Mouse (Mus musculus) lung, adult 2 months (tissue): ENCODE results near the gene Gmds. TPM values are rescaled to one million over a fixed set of nuclear protein-coding genes. Genes with fewer than 3 reads are reported as not detected.

ENCODE experiments used
- DNase-seq: peaks from one replicate; pipeline ENCODE4 v3.0.0; 2022
- H3K4me1 ChIP-seq: fragments of 200-500 bp; 2 replicates; pipeline ENCODE4 v1.6.1; 2011; ENCODE audit warnings: low read length; ENCODE audit not compliant: control insufficient read depth, insufficient read depth
- H3K4me3 ChIP-seq: fragments of 200-500 bp; replicated peaks from 2 replicates; pipeline ENCODE3; 2011; ENCODE audit warnings: low read depth, mild to moderate bottlenecking, control low read depth, low read length; ENCODE audit errors: extremely low read depth
- CTCF ChIP-seq: fragments of 200-500 bp; IDR thresholded peaks from 2 replicates; pipeline ENCODE4 v1.5.1; 2011; ENCODE audit warnings: mild to moderate bottlenecking, low read length, control low read depth; ENCODE audit not compliant: insufficient read depth
- POLR2A ChIP-seq: fragments of 200-500 bp; IDR thresholded peaks from 2 replicates; pipeline ENCODE4 v1.6.1; 2011; ENCODE audit warnings: low read depth, mild to moderate bottlenecking, control low read depth, low read length, borderline replicate concordance; ENCODE audit errors: extremely low read depth
- WGBS: fragments of 180-500 bp; shearing (Covaris S2); methylation state at CpG from one replicate; pipeline ENCODE4 v1.1.7; 2018; 5-methylcytosine and 5-hydroxymethylcytosine counted together
- polyA plus RNA-seq: library from polyadenylated mRNA; depleted of rRNA; stranded (reverse); fragments of >200 nt; gene quantifications from 2 replicates; pipeline ENCODE4 v1.2.3, GENCODE M21; 2012

Gene Gmds
- polyA plus RNA-seq, 1 experiment, result 16.0 TPM

GRCm38 (mm10) chr13:32115468-32115867, 223.1 kb downstream of the Gmds start:
- H3K4me1 ChIP-seq, result no peaks in the 10 kb centered on the region
- TF ChIP-seq POLR2A, result no peak
- TF ChIP-seq CTCF, result no peak
- no peak overlapping the region for H3K4me3 ChIP-seq
- DNase-seq, result no peak
- 77% methylated on average over 1 of the region's 1 CpGs for WGBS

GRCm38 (mm10) chr13:32113875-32114274, 224.7 kb downstream of the Gmds start:
- WGBS, result 98% methylated on average over 3 of the region's 3 CpGs
- DNase-seq, result no peak
- no peaks in the 10 kb centered on the region for H3K4me1 ChIP-seq
- no peak overlapping the region for H3K4me3 ChIP-seq
- TF ChIP-seq POLR2A (no peak), CTCF (no peak)

- Histone ChIP-seq H3K4me3 (no peak overlapping the region), H3K4me1 (no peaks in the 10 kb centered on the region)
- DNase-seq, result no peak
- WGBS, result 75% methylated on average over 7 of the region's 7 CpGs
- TF ChIP-seq CTCF, result no peak
- TF ChIP-seq POLR2A, result no peak
Measured at GRCm38 (mm10) chr13:32088303-32088977, 250.1 kb downstream of the Gmds start.

GRCm38 (mm10) chr13:32080520-32081249, 257.9 kb downstream of the Gmds start:
- WGBS, result 71% methylated on average over 6 of the region's 6 CpGs

GRCm38 (mm10) chr13:32073630-32074029, 264.9 kb downstream of the Gmds start:
- TF ChIP-seq POLR2A (no peak), CTCF (no peak)
- WGBS, result 74% methylated on average over 2 of the region's 2 CpGs
- H3K4me3 ChIP-seq, result no peak overlapping the region
- H3K4me1 ChIP-seq, result no peaks in the 10 kb centered on the region
- DNase-seq, result no peak

More at GRCm38 (mm10) chr13:32080520-32081249, 257.9 kb downstream of the Gmds start:
- no peaks in the 10 kb centered on the region for H3K4me1 ChIP-seq
- H3K4me3 ChIP-seq, result no peak overlapping the region
- DNase-seq, result no peak
- TF ChIP-seq CTCF, result no peak
- no peak for TF ChIP-seq POLR2A

- WGBS, result 74% methylated on average over 6 of the region's 6 CpGs
- Histone ChIP-seq H3K4me3 (no peak overlapping the region), H3K4me1 (no peaks in the 10 kb centered on the region)
- no peak for DNase-seq
- TF ChIP-seq CTCF, result no peak
- TF ChIP-seq POLR2A, result no peak
Measured at GRCm38 (mm10) chr13:32055321-32055720, 283.2 kb downstream of the Gmds start.

- Histone ChIP-seq H3K4me1 (no peaks in the 10 kb centered on the region), H3K4me3 (no peak overlapping the region)
- TF ChIP-seq POLR2A (no peak), CTCF (no peak)
- DNase-seq, result no peak
Measured at GRCm38 (mm10) chr13:32053587-32053986, 285.0 kb downstream of the Gmds start.

GRCm38 (mm10) chr13:32047980-32048959, 290.3 kb downstream of the Gmds start:
- no peak overlapping the region for H3K4me3 ChIP-seq
- DNase-seq, result no peak
- TF ChIP-seq POLR2A (no peak), CTCF (no peak)
- 65% methylated on average over 6 of the region's 6 CpGs for WGBS
- no peaks in the 10 kb centered on the region for H3K4me1 ChIP-seq

GRCm38 (mm10) chr13:32046961-32047360, 291.6 kb downstream of the Gmds start:
- 76% methylated on average over 4 of the region's 4 CpGs for WGBS

More at GRCm38 (mm10) chr13:32046961-32047360, 291.6 kb downstream of the Gmds start:
- Histone ChIP-seq H3K4me1 (no peaks in the 10 kb centered on the region), H3K4me3 (no peak overlapping the region)
- TF ChIP-seq CTCF (no peak), POLR2A (no peak)
- no peak for DNase-seq
